Mouse (Mus musculus) layer of hippocampus, adult 11-12 months (tissue): ENCODE results near the gene Mrps16.
A peak's percentile ranks its signal among the peaks of the same experiment; 100 is the strongest.

Experiments
- DNase-seq: peaks from one replicate; pipeline ENCODE4 v3.0.0; 2022; ENCODE audit warnings: low spot score

Gene Mrps16

GRCm38 (mm10) chr14:20368271-20368670 lies 25.2 kb downstream of the Mrps16 start:
- DNase-seq = no peak

- DNase-seq = no peak
These were observed 30.2 kb downstream of the Mrps16 start for GRCm38 (mm10) chr14:20363230-20363629.

- DNase-seq = peak; percentile 92
These were observed 45.4 kb downstream of the Mrps16 start, which contains the start of the genes Ecd and Fam149b for GRCm38 (mm10) chr14:20347991-20348541. Gene Ecd (minus strand): TSS chr14:20348121. Gene Fam149b (plus strand): TSS chr14:20348162.

- peak; percentile 14 for DNase-seq
These were observed 45.9 kb downstream of the Mrps16 start for GRCm38 (mm10) chr14:20347441-20347990.

GRCm38 (mm10) chr14:20345885-20346284 lies 47.5 kb downstream of the Mrps16 start:
- no peak for DNase-seq

GRCm38 (mm10) chr14:20340866-20341265 lies 52.6 kb downstream of the Mrps16 start:
- DNase-seq = no peak

GRCm38 (mm10) chr14:20340149-20340548 lies 53.3 kb downstream of the Mrps16 start:
- DNase-seq = no peak

GRCm38 (mm10) chr14:20339415-20339814 lies 54.0 kb downstream of the Mrps16 start:
- no peak for DNase-seq
